Mouse (Mus musculus): ENCODE measurements around the gene Bag5. TPM values are rescaled to one million over a fixed set of nuclear protein-coding genes. Genes with fewer than 3 reads are reported as not detected.

Bag5 gene
- polyA plus RNA-seq, 1 experiment from 2014 or later = 34.9 TPM

- Histone ChIP-seq H3K27ac (replicated peaks) (peak overlapping the region; percentile 94), H3K4me1 (replicated peaks; ENCODE audit: control insufficient read depth, insufficient read depth) (peaks cover 4% of the 10 kb centered on the region; the same call in 1 of the 2 replicates), H3K9me3 (ENCODE audit: control insufficient read depth, low read length) (no peaks in the 10 kb centered on the region), H3K9ac (ENCODE audit: low read length) (peak overlapping the region; percentile 94), H3K4me3 (ENCODE audit: low read depth, low read length) (peak overlapping the region; percentile 89), H3K27me3 (ENCODE audit: control insufficient read depth, insufficient read depth, low read length) (no peaks in the 10 kb centered on the region), H3K36me3 (ENCODE audit: control insufficient read depth, insufficient read depth, low read length) (no peaks in the 10 kb centered on the region), H3K4me2 (replicated peaks; ENCODE audit: low read depth) (peak overlapping the region; percentile 100)
- ATAC-seq (ENCODE audit: low FRiP score, low TSS enrichment) (peak; percentile 27), DNase-seq (ENCODE audit: low spot score) (no peak)
- no peak for TF ChIP-seq CTCF (IDR thresholded peaks at IDR 0.05; ENCODE audit: low read depth)
- TF ChIP-seq EP300 (optimal IDR thresholded peaks at IDR 0.05) = no peak
- WGBS = 36% methylated on average over 10 of the region's 10 CpGs
These were observed 44.7 kb upstream of the Bag5 start for GRCm38 (mm10) chr12:111757561-111758325.

GRCm38 (mm10) chr12:111756698-111757082, 43.6 kb upstream of the Bag5 start:
- H3K36me3 ChIP-seq (ENCODE audit: control insufficient read depth, insufficient read depth, low read length) = no peaks in the 10 kb centered on the region
- H3K4me1 ChIP-seq (replicated peaks; ENCODE audit: control insufficient read depth, insufficient read depth) = peaks cover 4% of the 10 kb centered on the region; the same call in 1 of the 2 replicates
- peak; percentile 46 for DNase-seq (ENCODE audit: low spot score)
- no peaks in the 10 kb centered on the region for H3K27me3 ChIP-seq (ENCODE audit: control insufficient read depth, insufficient read depth, low read length)
- no peak for ATAC-seq (ENCODE audit: low FRiP score, low TSS enrichment)
- no peak overlapping the region for H3K9ac ChIP-seq (ENCODE audit: low read length)
- H3K4me2 ChIP-seq (replicated peaks; ENCODE audit: low read depth) = no peak overlapping the region
- H3K4me3 ChIP-seq (ENCODE audit: low read depth, low read length) = no peak overlapping the region
- H3K9me3 ChIP-seq (ENCODE audit: control insufficient read depth, low read length) = no peaks in the 10 kb centered on the region
- TF ChIP-seq EP300 (optimal IDR thresholded peaks at IDR 0.05) = no peak
- no peak for TF ChIP-seq CTCF (IDR thresholded peaks at IDR 0.05; ENCODE audit: low read depth)
- H3K27ac ChIP-seq (replicated peaks) = no peak overlapping the region
- WGBS = 37% methylated on average over 5 of the region's 5 CpGs

GRCm38 (mm10) chr12:111756082-111756697, 43.1 kb upstream of the Bag5 start:
- H3K4me2 ChIP-seq (replicated peaks; ENCODE audit: low read depth) = no peak overlapping the region
- H3K9ac ChIP-seq (ENCODE audit: low read length) = no peak overlapping the region
- H3K4me3 ChIP-seq (ENCODE audit: low read depth, low read length) = no peak overlapping the region
- ATAC-seq (ENCODE audit: low FRiP score, low TSS enrichment) = no peak
- no peak for DNase-seq (ENCODE audit: low spot score)
- 44% methylated on average over 4 of the region's 4 CpGs for WGBS
- H3K27ac ChIP-seq (replicated peaks) = no peak overlapping the region
- peaks cover 4% of the 10 kb centered on the region; the same call in 1 of the 2 replicates for H3K4me1 ChIP-seq (replicated peaks; ENCODE audit: control insufficient read depth, insufficient read depth)
- no peak for TF ChIP-seq CTCF (IDR thresholded peaks at IDR 0.05; ENCODE audit: low read depth)
- no peaks in the 10 kb centered on the region for H3K27me3 ChIP-seq (ENCODE audit: control insufficient read depth, insufficient read depth, low read length)
- no peaks in the 10 kb centered on the region for H3K36me3 ChIP-seq (ENCODE audit: control insufficient read depth, insufficient read depth, low read length)
- H3K9me3 ChIP-seq (ENCODE audit: control insufficient read depth, low read length) = no peaks in the 10 kb centered on the region

GRCm38 (mm10) chr12:111755231-111755630, 42.2 kb upstream of the Bag5 start:
- ATAC-seq (ENCODE audit: low FRiP score, low TSS enrichment) = no peak

GRCm38 (mm10) chr12:111754710-111755109, 41.7 kb upstream of the Bag5 start:
- no peak for TF ChIP-seq CTCF (IDR thresholded peaks at IDR 0.05; ENCODE audit: low read depth)
- TF ChIP-seq EP300 (optimal IDR thresholded peaks at IDR 0.05) = no peak

More at GRCm38 (mm10) chr12:111755231-111755630, 42.2 kb upstream of the Bag5 start:
- Histone ChIP-seq H3K4me1 (replicated peaks; ENCODE audit: control insufficient read depth, insufficient read depth) (peaks cover 4% of the 10 kb centered on the region; the same call in 1 of the 2 replicates), H3K27ac (replicated peaks) (no peak overlapping the region), H3K9ac (ENCODE audit: low read length) (no peak overlapping the region), H3K9me3 (ENCODE audit: control insufficient read depth, low read length) (no peaks in the 10 kb centered on the region), H3K36me3 (ENCODE audit: control insufficient read depth, insufficient read depth, low read length) (no peaks in the 10 kb centered on the region), H3K27me3 (ENCODE audit: control insufficient read depth, insufficient read depth, low read length) (no peaks in the 10 kb centered on the region), H3K4me2 (replicated peaks; ENCODE audit: low read depth) (no peak overlapping the region), H3K4me3 (ENCODE audit: low read depth, low read length) (no peak overlapping the region)
- TF ChIP-seq EP300 (optimal IDR thresholded peaks at IDR 0.05) (no peak), CTCF (IDR thresholded peaks at IDR 0.05; ENCODE audit: low read depth) (no peak)
- 51% methylated on average over 2 of the region's 2 CpGs for WGBS
- no peak for DNase-seq (ENCODE audit: low spot score)

GRCm38 (mm10) chr12:111753347-111753746, 40.3 kb upstream of the Bag5 start:
- ATAC-seq (ENCODE audit: low FRiP score, low TSS enrichment) (peak; percentile 49; the same call in 1 of the 2 replicates), DNase-seq (ENCODE audit: low spot score) (peak; percentile 35)
- H3K9me3 ChIP-seq (ENCODE audit: control insufficient read depth, low read length) = no peaks in the 10 kb centered on the region
- TF ChIP-seq EP300 (optimal IDR thresholded peaks at IDR 0.05) (no peak), CTCF (IDR thresholded peaks at IDR 0.05; ENCODE audit: low read depth) (no peak)
- peak overlapping the region; percentile 23; the same call in 1 of the 2 replicates for H3K9ac ChIP-seq (ENCODE audit: low read length)
- WGBS = 51% methylated on average over 8 of the region's 9 CpGs
- no peaks in the 10 kb centered on the region for H3K27me3 ChIP-seq (ENCODE audit: control insufficient read depth, insufficient read depth, low read length)
- H3K4me1 ChIP-seq (replicated peaks; ENCODE audit: control insufficient read depth, insufficient read depth) = peaks cover 4% of the 10 kb centered on the region; the same call in 1 of the 2 replicates
- no peak overlapping the region for H3K4me2 ChIP-seq (replicated peaks; ENCODE audit: low read depth)
- H3K36me3 ChIP-seq (ENCODE audit: control insufficient read depth, insufficient read depth, low read length) = no peaks in the 10 kb centered on the region
- peak overlapping the region; percentile 18; the same call in 1 of the 2 replicates for H3K27ac ChIP-seq (replicated peaks)
- no peak overlapping the region for H3K4me3 ChIP-seq (ENCODE audit: low read depth, low read length)

More at GRCm38 (mm10) chr12:111754710-111755109, 41.7 kb upstream of the Bag5 start:
- Histone ChIP-seq H3K27me3 (ENCODE audit: control insufficient read depth, insufficient read depth, low read length) (no peaks in the 10 kb centered on the region), H3K4me2 (replicated peaks; ENCODE audit: low read depth) (no peak overlapping the region), H3K4me3 (ENCODE audit: low read depth, low read length) (no peak overlapping the region), H3K4me1 (replicated peaks; ENCODE audit: control insufficient read depth, insufficient read depth) (peaks cover 4% of the 10 kb centered on the region; the same call in 1 of the 2 replicates), H3K27ac (replicated peaks) (no peak overlapping the region), H3K9ac (ENCODE audit: low read length) (no peak overlapping the region), H3K36me3 (ENCODE audit: control insufficient read depth, insufficient read depth, low read length) (no peaks in the 10 kb centered on the region), H3K9me3 (ENCODE audit: control insufficient read depth, low read length) (no peaks in the 10 kb centered on the region)
- ATAC-seq (ENCODE audit: low FRiP score, low TSS enrichment) (no peak), DNase-seq (ENCODE audit: low spot score) (no peak)

Data from stomach, postnatal 0 days (tissue).